Mouse (Mus musculus) thymus, postnatal 25 days (tissue): ENCODE data around the gene Cptp.

Source experiments
- DNase-seq: peaks from one replicate; pipeline ENCODE4 v3.0.0; 2022

The Cptp gene

DNA sequence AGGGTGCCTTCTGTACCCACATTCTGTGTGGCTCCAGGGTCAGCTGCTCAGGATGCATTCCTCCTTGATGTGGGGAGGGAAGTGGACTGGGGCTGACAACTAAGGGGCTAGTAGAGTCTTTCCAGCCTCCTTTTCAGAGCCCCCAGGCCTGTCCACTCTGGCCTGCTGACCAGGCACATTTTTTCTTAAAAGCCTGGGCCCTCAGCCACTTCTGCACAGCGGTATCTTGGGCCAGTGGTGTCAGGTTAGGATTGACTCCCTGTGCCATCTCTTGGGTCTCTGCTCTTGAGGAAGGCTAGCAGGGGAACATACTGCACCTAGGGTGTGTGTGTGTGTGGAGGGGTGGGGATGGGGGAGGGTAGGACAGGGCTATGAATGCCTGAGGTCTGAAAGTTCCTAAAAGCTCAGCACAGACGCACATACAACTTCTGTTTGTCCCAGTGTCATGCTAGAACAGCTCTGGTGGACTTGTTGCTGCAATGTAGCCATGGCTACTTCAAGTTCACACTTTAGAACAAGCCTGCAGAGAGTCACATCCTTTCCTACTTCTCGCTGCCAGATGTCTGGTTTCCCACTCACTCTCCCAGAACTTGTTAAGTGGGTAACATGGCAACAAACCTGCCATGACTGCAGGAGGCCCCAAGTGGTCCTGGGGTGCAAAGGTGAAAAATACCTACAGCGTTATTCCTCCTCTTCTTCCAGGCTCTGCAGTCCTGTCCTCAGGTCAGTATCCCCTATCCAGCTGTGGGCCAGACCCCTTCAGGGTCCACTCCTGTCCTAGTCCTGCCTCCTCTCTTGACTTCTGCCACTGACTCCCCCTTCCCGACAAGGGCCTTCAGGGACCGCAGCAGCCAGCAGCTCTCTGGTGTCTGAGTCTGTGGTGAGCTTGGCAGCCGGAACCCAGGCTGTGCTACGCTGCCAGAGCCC, 28.9 kb downstream of the Cptp start:
- no peak for DNase-seq

DNA sequence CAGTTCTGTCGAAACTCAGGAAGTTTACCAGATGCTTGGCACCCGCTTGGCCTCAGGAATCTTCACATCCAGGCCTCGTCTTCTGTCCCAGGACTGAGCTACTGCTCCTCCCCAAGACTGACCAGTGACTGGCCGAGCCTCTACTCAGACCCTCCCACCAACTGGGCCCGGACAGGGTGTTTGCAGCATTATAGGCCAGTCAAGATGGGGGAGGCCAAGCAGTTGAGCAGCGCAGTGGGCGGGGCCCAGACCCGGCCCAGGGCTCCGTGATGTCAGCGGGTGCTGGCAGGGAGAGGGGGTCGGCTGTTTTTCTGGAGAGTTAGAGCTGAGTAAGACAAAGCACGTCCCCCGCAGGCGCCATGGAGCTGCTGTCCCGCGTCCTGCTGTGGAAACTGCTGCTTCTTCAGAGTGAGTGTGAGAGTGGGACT, 29.7 kb downstream of the Cptp start, which contains the start of gene Mxra8:
TSS of gene Mxra8 (plus strand) at position 198 of the 428 bp plus-strand sequence.
- no peak for DNase-seq

DNA sequence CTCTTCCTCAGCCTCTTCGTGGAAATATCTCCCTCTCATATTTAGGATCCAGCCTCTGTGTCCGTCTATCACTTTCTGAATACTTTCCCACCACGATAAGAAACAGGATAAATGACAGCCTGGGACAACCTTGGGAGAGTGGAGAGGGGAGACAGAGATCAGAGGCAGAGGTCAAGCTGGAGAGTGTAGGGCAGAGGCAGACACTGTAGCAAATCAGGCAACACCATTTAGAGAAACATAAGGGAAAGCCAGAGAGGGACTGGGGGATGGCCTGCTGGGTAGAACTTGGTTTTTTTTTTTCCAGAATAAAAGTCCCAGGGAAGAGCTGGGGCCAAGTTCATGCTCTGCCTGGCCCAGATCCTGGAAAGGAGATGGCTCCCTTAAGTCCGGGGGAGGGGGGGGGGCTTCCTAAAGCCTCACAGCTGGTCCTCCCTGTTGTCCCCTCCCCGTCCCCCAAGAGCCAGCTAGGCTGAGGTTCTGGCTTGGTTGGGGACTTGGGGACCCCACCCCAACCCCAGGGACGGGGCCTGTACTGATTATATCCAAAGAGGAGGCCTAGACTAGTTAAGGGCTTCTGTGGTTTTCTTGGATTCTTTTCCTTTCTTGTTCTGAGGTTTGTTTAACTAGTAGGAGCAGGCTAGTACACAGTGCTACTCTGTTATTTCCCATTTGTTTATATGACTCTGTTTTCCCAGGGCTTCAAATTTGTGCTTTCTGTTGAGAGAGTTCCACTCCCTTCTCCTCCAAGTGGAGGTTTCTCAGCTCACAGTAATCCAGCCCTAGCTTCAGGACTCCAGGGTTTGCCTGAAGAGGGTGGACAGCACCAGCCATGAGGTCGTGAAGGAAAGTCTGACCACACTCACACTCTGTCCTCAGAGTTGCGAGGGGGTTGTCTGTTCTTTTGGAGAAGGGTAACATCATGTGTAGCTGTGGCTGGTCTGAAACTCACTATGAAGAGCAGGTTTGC, 30.8 kb downstream of the Cptp start:
- DNase-seq = no peak

DNA sequence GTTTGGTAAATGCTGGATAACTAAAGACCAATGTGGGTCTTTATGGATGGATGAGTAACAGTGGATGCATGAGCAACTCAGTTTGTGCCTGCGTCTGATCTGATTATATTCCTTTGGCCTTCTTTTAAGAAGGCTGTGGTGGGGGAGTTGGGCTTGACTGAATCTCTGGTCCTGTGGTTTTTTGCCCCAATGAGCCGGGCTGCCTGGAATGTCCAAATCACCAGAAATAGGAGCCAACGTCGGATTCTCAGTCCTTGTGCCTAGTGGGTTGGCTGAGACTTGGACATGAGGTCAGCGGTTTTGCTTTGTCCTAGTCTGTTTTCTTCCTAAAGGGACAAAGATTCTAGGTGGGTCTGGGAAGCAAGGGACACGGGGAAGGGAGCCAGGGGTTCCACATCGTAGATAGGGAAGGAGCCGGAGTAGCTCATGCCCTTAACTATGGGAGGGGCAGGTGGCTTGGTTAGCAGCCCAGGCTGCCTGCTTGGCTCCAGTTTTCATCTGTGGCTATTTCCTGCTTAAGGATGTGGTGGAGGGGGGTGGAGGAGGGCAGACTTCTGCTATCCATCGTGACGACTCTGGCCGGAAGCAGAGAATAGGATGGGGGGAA, 31.7 kb downstream of the Cptp start:
- no peak for DNase-seq

DNA sequence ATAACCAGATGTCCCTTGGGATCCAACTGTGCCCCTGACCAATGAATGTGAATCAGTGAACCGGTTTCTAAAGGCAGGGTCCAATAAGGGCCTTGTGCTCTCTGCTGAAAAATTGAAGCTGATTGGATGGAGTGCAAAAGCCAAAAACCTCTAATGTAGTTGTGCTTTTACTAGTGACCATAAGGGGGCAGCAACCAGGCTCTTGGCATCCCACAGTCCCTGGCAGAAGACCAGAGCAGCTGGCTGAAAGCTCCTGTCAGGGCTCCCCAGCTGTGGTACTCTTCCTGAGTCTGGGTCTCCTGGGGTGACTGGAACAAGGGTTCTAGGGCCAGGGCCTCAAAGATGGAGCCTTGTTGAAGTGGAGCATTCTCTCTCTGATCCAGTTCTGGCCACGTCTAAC, 35.4 kb downstream of the Cptp start:
- peak; percentile 67 for DNase-seq

DNA sequence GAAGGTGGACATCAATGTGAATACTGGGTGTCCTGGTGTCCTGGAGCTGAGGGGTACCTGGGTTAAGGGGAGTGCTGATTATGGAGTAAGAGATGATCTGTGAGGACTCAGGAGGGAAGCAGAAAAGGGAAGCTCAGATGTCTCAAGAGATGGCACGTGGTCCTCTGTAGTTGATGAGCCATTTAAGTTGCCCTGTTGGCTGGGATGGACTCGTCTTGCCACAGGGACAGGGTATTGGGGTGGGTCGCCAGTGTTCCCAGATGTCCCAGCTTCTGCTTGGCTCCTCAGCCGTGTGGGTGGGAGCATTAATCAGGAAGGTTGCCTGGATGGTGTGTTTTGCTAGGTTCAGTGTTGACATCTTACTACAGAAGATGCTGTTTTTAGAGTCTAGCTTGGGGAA, 36.0 kb downstream of the Cptp start:
- DNase-seq = no peak

DNA sequence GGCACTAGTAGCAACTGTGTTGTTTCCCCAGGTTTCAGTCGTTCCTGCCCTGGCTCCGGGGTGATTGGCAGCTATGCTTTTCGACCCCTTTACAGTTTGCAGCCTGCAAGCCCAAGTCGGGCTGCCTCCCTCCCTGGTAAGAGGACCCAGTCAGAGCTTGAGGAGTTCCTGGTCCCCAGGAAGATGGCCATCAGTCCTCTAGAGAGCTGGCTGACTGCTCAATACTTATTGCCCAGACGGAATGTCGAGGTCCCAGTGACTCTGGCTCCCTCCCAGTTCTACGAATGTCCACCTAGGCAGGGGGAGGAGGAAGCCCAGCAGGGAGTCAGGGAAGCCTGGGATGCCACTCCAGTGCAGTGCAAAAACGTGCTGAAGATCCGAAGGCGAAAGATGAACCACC, 36.9 kb downstream of the Cptp start:
- DNase-seq = no peak

DNA sequence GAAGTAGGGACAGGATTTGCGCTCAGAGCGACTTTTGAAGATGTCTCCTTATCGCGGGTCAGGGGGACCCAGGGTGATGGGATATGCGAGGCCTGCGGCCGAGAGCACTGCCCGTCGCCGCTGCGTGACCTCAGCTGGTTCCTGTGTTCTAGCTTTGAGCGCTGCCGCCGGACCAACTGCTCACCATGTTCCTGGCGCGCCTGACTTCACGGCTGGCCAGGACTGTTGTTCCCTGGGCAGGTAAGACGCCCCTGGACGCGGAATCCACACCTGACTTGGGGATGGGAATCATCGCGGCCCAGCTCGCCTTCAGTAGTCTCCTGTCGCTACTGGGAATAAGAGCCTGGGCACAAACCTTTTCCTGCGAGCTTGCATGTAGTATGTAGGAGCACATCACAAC, 37.4 kb downstream of the Cptp start:
- no peak for DNase-seq

DNA sequence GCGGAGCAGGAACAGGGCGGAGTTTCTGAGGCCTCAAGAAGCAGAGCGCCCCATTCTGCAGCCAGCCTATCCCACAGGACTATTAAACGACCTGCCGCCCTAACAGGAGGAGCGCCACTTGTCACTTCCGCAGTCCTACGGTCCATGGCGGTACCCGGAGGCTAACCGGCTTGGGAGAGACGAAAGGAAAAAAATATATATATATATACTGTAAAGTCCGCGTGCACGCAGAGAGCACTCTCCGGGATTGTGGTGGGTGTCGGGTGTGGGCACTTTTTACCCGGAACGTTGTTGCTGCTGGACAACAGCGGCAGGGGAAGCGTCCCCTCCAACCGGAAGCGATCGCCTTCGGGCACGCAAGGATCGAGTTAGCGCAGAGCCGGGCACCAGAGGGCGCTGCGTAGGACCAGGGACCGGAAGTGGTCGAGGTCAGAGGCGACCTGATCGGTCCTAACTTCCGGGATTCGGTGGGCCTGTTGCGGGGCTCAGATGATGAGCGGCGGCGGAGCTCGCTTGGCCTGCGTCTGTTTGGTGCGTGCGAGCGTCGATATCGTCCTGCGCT, 38.0 kb downstream of the Cptp start, which contains the start of gene Aurkaip1:
TSS of gene Aurkaip1 (plus strand) at position 68 of the 562 bp plus-strand sequence.
- peak; percentile 96 for DNase-seq

DNA sequence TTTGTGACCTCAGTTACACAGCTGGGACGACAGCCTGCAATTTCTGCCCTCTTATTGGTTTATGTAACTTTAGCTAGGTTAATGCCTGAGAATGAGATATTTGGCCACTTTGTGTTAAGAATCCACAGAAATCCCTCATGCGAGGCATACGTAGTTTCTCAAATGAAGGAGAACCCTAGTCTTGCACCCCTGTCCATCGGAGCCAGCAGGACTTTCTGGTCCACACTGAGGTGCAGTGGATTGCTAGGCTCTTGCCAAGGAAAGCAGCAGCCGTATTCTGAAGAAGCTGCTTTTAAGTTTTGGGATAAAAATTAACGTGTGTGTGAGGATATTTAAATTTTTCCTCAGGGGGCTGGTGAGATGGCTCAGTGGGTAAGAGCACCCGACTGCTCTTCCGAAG, 38.6 kb downstream of the Cptp start:
- no peak for DNase-seq

DNA sequence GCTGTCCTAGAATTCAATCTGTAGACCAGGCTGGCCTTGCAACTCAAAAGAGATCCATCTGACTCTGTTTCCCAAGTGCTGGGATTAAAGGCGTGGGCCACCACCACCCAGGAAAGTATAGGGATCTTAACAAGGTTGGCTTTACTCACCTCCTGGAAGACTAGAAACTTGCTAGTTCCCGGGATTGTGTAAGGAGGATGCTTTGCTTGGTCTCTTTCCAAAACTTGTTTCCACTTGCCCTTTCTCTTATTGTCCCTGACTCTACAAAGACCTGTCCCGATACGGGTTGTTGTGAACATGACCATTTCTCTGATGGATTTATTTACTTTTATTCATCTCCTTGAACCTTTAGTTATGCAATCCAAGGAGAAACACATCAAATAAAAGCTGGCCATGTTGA, 39.4 kb downstream of the Cptp start:
- no peak for DNase-seq

DNA sequence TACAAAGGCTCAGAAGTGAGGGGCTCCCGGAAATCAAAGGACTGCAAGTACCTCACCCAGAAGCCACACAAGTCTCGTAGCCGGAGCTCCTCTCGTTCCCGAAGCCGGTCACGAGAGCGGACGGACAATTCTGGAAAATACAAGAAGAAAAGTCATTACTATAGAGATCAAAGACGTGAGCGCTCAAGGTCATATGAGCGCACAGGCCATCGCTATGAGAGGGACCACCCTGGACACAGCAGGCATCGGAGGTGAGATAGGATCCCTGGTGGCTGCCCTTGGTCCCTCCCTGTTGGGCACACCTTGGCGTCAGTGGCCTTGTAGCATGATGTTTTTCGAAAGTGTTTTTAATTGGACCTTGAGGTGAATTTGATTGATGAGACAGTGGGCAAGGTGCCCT, 45.8 kb downstream of the Cptp start:
- DNase-seq = no peak

DNA sequence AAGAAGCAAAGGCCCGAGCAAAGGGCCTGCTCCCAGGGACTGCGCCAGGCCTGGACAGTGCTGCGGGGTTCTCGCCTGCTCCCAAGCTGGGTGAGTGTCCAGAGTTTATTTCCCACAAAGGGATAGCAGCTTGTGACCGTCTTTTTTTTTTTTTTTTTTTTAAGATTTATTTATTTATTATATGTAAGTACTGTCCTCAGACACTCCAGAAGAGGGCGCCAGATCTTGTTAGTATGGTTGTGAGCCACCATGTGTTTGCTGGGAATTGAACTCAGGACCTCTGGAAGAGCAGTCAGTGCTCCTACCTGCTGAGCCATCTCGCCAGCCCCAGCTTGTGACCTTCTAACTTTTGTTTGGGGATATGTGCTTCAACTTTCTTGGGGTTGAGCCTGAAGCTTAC, 48.2 kb downstream of the Cptp start:
- no peak for DNase-seq

DNA sequence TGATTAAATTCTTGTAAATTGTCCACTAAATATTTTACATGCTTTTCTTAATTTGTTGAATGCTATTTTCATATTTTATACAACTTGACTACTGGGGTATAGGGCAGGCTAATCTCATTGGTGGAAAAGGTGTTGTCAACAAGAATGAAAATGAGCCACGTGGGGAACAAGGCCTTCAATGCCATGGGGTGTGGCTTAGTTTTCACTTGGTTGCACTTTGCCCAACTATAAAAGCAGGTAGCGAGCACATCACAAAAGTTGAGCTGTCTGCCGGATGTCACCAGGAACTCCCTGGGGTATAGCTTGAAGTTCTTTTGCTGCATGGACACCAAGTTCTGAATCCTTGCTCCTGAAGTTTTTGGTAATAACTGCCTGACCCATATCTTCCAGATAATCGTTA, 51.7 kb downstream of the Cptp start:
- no peak for DNase-seq
